ENCODE assay signal across 13 mouse cellular contexts in the genomic region with DNA sequence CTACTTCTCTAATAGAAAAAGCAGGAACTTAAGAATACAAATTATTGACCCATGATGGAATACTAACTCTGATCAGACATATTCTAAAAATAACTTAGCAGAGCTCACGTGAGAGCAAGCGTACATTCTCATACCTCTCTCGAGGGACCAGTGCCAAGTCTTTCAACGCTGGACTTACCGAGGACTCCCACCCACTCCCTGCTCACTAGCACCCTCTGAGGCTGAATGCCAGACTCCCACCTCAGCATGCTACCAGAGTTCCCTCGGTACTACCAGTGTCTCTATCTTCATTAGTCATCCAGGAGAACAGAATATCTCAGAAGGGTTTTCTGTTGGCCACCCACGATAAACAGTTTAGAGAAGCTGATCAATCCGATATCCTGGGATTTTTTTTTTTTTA.
DNase-seq lines count a peak whose midpoint lies in the region; ATAC-seq and TF ChIP-seq lines count a peak whose summit lies in the region.
"Had no signal": no experiment of that assay in that cellular context is flagged by ENCODE, and none has a peak within 500 bp of the region (broad histone marks: within the 10 kb centered on the region; RNA-seq: fewer than 3 reads in every experiment).

No protein-coding gene starts in this region.

- H3K4me1 ChIP-seq in embryonic facial prominence, embryonic 14.5 days (ENCODE audit: control insufficient read depth, insufficient read depth, low read length), result peaks cover 25% of the 10 kb centered on the region
- H3K4me1 ChIP-seq in embryonic facial prominence, embryonic 10.5 days, result peaks cover 17% of the 10 kb centered on the region
- 0 out of 2 replicates have a peak, but pooled peaks cover 5% of the 10 kb centered on the region for H3K4me1 ChIP-seq in heart, postnatal 0 days (ENCODE audit: control insufficient read depth, insufficient read depth)
- H3K4me1 ChIP-seq in limb, embryonic 10.5 days, result peaks cover 31% of the 10 kb centered on the region

- no peak for TF ChIP-seq EP300 in heart, postnatal 0 days (IDR thresholded peaks at IDR 0.05; ENCODE audit: low read depth)

- H3K27me3 ChIP-seq in embryonic facial prominence, embryonic 14.5 days (replicated peaks; ENCODE audit: control insufficient read depth, insufficient read depth, low read length), result no peaks in the 10 kb centered on the region
- H3K27me3 ChIP-seq in embryonic facial prominence, embryonic 10.5 days (replicated peaks; ENCODE audit: low read depth, poor library complexity, severe bottlenecking), result no peaks in the 10 kb centered on the region
- H3K27me3 ChIP-seq in heart, postnatal 0 days (ENCODE audit: control insufficient read depth, insufficient read depth, low read length), result no peaks in the 10 kb centered on the region
- H3K27me3 ChIP-seq in limb, embryonic 10.5 days (ENCODE audit: low read depth, poor library complexity, severe bottlenecking), result no peaks in the 10 kb centered on the region
- H3K27me3 ChIP-seq: neural tube, embryonic 15.5 days had no signal

- no peak for ATAC-seq in embryonic facial prominence, embryonic 14.5 days (ENCODE audit: low read depth)
- ATAC-seq in heart, postnatal 0 days (ENCODE audit: insufficient read depth, low read depth), result peak; percentile 93
- ATAC-seq in megakaryocyte-erythroid progenitor cell, adult 5-6 weeks (replicated peaks; ENCODE audit: low FRiP score, low TSS enrichment, poor library complexity, severe bottlenecking), result peak; percentile 72

- peak; percentile 71 for DNase-seq in embryonic facial prominence, embryonic 14.5 days (ENCODE audit: low spot score)
- DNase-seq in embryonic facial prominence, embryonic 10.5 days (ENCODE audit: low spot score), result no peak
- peak; percentile 20 for DNase-seq in layer of hippocampus, adult 11-12 months (ENCODE audit: low spot score)
- DNase-seq in layer of hippocampus, adult 8-10 months (ENCODE audit: low spot score in 2 of 2), result no peak
- DNase-seq in heart, postnatal 0 days (ENCODE audit: low spot score), result peak; percentile 89
- DNase-seq in limb, embryonic 10.5 days (ENCODE audit: low spot score), result no peak
- DNase-seq in thymus, postnatal 36 days, result no peak
- DNase-seq: cerebellum, postnatal 25 days; kidney, adult 8-10 months had no signal

- WGBS in embryonic facial prominence, embryonic 14.5 days, result 40% methylated on average over 8 of the region's 8 CpGs
- 74% methylated on average over 8 of the region's 8 CpGs for WGBS in embryonic facial prominence, embryonic 10.5 days
- 10% methylated on average over 8 of the region's 8 CpGs for WGBS in heart, postnatal 0 days
- 71% methylated on average over 8 of the region's 8 CpGs for whole genome bisulfite sequencing in limb, embryonic 10.5 days

- no peak overlapping the region for H3K27ac ChIP-seq in embryonic facial prominence, embryonic 14.5 days (replicated peaks; ENCODE audit: low read depth, low read length)
- no peak overlapping the region for H3K27ac ChIP-seq in embryonic facial prominence, embryonic 10.5 days (replicated peaks)
- peak overlapping the region; percentile 32; the same call in 1 of the 2 replicates for H3K27ac ChIP-seq in heart, postnatal 0 days (ENCODE audit: low read depth)
- H3K27ac ChIP-seq in limb, embryonic 10.5 days, result no peak overlapping the region
- H3K27ac ChIP-seq: midbrain, embryonic 10.5 days; neural tube, embryonic 15.5 days had no signal

- no peaks in the 10 kb centered on the region for H3K36me3 ChIP-seq in embryonic facial prominence, embryonic 14.5 days (ENCODE audit: control insufficient read depth, insufficient read depth, low read length)
- H3K36me3 ChIP-seq in embryonic facial prominence, embryonic 10.5 days (replicated peaks), result no peaks in the 10 kb centered on the region
- H3K36me3 ChIP-seq in heart, postnatal 0 days (replicated peaks; ENCODE audit: control insufficient read depth, insufficient read depth, low read length), result no peaks in the 10 kb centered on the region
- H3K36me3 ChIP-seq in limb, embryonic 10.5 days, result no peaks in the 10 kb centered on the region
- H3K36me3 ChIP-seq: midbrain, embryonic 10.5 days; neural tube, embryonic 15.5 days had no signal

- TF ChIP-seq CTCF in heart, postnatal 0 days (IDR thresholded peaks at IDR 0.05; ENCODE audit: low read depth), result peak; percentile 44

- H3K4me3 ChIP-seq in embryonic facial prominence, embryonic 14.5 days (ENCODE audit: low read depth, low read length), result no peak overlapping the region
- no peak overlapping the region for H3K4me3 ChIP-seq in embryonic facial prominence, embryonic 10.5 days
- peak overlapping the region; percentile 43 for H3K4me3 ChIP-seq in heart, postnatal 0 days (ENCODE audit: low read depth, low read length)
- H3K4me3 ChIP-seq in limb, embryonic 10.5 days, result no peak overlapping the region
- H3K4me3 ChIP-seq: erythroblast, embryonic 14.5 days; midbrain, embryonic 10.5 days; neural tube, embryonic 15.5 days had no signal

- H3K4me2 ChIP-seq in embryonic facial prominence, embryonic 14.5 days (ENCODE audit: low read depth, low read length), result no peak overlapping the region
- H3K4me2 ChIP-seq in heart, postnatal 0 days (ENCODE audit: low read depth, low read length), result peak overlapping the region; percentile 58
- H3K4me2 ChIP-seq: neural tube, embryonic 15.5 days had no signal

- no peak overlapping the region for H3K9ac ChIP-seq in embryonic facial prominence, embryonic 14.5 days (ENCODE audit: low read depth, low read length)
- H3K9ac ChIP-seq in heart, postnatal 0 days (replicated peaks; ENCODE audit: low read depth, low read length), result no peak overlapping the region
- H3K9ac ChIP-seq: neural tube, embryonic 15.5 days had no signal

- H3K9me3 ChIP-seq in embryonic facial prominence, embryonic 14.5 days (ENCODE audit: control insufficient read depth, low read length), result no peaks in the 10 kb centered on the region
- no peaks in the 10 kb centered on the region for H3K9me3 ChIP-seq in embryonic facial prominence, embryonic 10.5 days
- no peaks in the 10 kb centered on the region for H3K9me3 ChIP-seq in heart, postnatal 0 days (replicated peaks; ENCODE audit: control insufficient read depth, low read length)
- no peaks in the 10 kb centered on the region for H3K9me3 ChIP-seq in limb, embryonic 10.5 days (replicated peaks)
- H3K9me3 ChIP-seq: midbrain, embryonic 10.5 days; neural tube, embryonic 15.5 days had no signal

Comparison
In these comparisons a context has a peak if more than half of its experiments do, and no peak if none do; other contexts are left out.
1. DNase-seq: peak in embryonic facial prominence, embryonic 14.5 days (single experiment), layer of hippocampus, adult 11-12 months (single experiment) and heart, postnatal 0 days (single experiment); none in embryonic facial prominence, embryonic 10.5 days (single experiment), layer of hippocampus, adult 8-10 months (0 of 2), limb, embryonic 10.5 days (single experiment) and thymus, postnatal 36 days (0 of 2).